Mouse (Mus musculus) cerebral cortex, adult 2 months (tissue): ENCODE results near the gene Sit1.

ENCODE experiments used
- WGBS: fragments of 180-500 bp; shearing (Covaris S2); methylation state at CpG from one replicate; pipeline ENCODE4 v1.1.7; 2018; 5-methylcytosine and 5-hydroxymethylcytosine counted together

Sit1 gene

GRCm38 (mm10) chr4:43483535-43484091 lies at the start of gene Sit1:
Gene Sit1, minus strand, starts transcription at chr4:43483734.
- WGBS: 77% methylated on average over 12 of the region's 12 CpGs

GRCm38 (mm10) chr4:43533270-43533669 lies 49.7 kb upstream of the Sit1 start:
- WGBS: 85% methylated on average over 9 of the region's 9 CpGs

- WGBS: 20% methylated on average over 7 of the region's 7 CpGs
Measured at GRCm38 (mm10) chr4:43530581-43530980, 47.0 kb upstream of the Sit1 start.

GRCm38 (mm10) chr4:43530081-43530501 lies 46.6 kb upstream of the Sit1 start:
- 41% methylated on average over 8 of the region's 8 CpGs for WGBS

- WGBS: 84% methylated on average over 9 of the region's 9 CpGs
Measured at GRCm38 (mm10) chr4:43528487-43528886, 45.0 kb upstream of the Sit1 start.

- 75% methylated on average over 5 of the region's 5 CpGs for WGBS
Measured at GRCm38 (mm10) chr4:43527880-43528279, 44.3 kb upstream of the Sit1 start.

- WGBS: 21% methylated on average over 6 of the region's 6 CpGs
Measured at GRCm38 (mm10) chr4:43519956-43520355, 36.4 kb upstream of the Sit1 start.

- WGBS: 24% methylated on average over 10 of the region's 10 CpGs
Measured at GRCm38 (mm10) chr4:43519551-43519950, 36.0 kb upstream of the Sit1 start.

- 77% methylated on average over 11 of the region's 11 CpGs for WGBS
Measured at GRCm38 (mm10) chr4:43515764-43516708, 32.5 kb upstream of the Sit1 start.

- 90% methylated on average over 4 of the region's 4 CpGs for WGBS
Measured at GRCm38 (mm10) chr4:43513791-43514190, 30.3 kb upstream of the Sit1 start.

- 95% methylated on average over 4 of the region's 4 CpGs for WGBS
Measured at GRCm38 (mm10) chr4:43513300-43513699, 29.8 kb upstream of the Sit1 start.

GRCm38 (mm10) chr4:43512653-43513052 lies 29.1 kb upstream of the Sit1 start:
- 82% methylated on average over 7 of the region's 7 CpGs for WGBS

- 78% methylated on average over 19 of the region's 19 CpGs for WGBS
Measured at GRCm38 (mm10) chr4:43511675-43512454, 28.3 kb upstream of the Sit1 start.

GRCm38 (mm10) chr4:43509109-43509508 lies 25.6 kb upstream of the Sit1 start:
- WGBS: 53% methylated on average over 9 of the region's 9 CpGs

- WGBS: 14% methylated on average over 13 of the region's 13 CpGs
Measured at GRCm38 (mm10) chr4:43508666-43508997, 25.1 kb upstream of the Sit1 start.

GRCm38 (mm10) chr4:43507938-43508665 lies 24.6 kb upstream of the Sit1 start:
- 18% methylated on average over 22 of the region's 22 CpGs for WGBS

- 61% methylated on average over 9 of the region's 9 CpGs for WGBS
Measured at GRCm38 (mm10) chr4:43506536-43507185, 23.1 kb upstream of the Sit1 start, which contains the start of gene Car9. Gene Car9, plus strand, starts transcription at chr4:43506966.

GRCm38 (mm10) chr4:43506074-43506473 lies 22.5 kb upstream of the Sit1 start:
- 72% methylated on average over 8 of the region's 8 CpGs for WGBS

GRCm38 (mm10) chr4:43504269-43504668 lies 20.7 kb upstream of the Sit1 start:
- WGBS: 79% methylated on average over 4 of the region's 4 CpGs

- 92% methylated on average over 6 of the region's 6 CpGs for WGBS
Measured at GRCm38 (mm10) chr4:43503506-43503905, 20.0 kb upstream of the Sit1 start.

- WGBS: 86% methylated on average over 2 of the region's 2 CpGs
Measured at GRCm38 (mm10) chr4:43503041-43503440, 19.5 kb upstream of the Sit1 start.
